Mouse (Mus musculus): ENCODE results near the gene Smim15.
A peak's percentile ranks its signal among the peaks of the same experiment; 100 is the strongest.

Gene Smim15

DNA sequence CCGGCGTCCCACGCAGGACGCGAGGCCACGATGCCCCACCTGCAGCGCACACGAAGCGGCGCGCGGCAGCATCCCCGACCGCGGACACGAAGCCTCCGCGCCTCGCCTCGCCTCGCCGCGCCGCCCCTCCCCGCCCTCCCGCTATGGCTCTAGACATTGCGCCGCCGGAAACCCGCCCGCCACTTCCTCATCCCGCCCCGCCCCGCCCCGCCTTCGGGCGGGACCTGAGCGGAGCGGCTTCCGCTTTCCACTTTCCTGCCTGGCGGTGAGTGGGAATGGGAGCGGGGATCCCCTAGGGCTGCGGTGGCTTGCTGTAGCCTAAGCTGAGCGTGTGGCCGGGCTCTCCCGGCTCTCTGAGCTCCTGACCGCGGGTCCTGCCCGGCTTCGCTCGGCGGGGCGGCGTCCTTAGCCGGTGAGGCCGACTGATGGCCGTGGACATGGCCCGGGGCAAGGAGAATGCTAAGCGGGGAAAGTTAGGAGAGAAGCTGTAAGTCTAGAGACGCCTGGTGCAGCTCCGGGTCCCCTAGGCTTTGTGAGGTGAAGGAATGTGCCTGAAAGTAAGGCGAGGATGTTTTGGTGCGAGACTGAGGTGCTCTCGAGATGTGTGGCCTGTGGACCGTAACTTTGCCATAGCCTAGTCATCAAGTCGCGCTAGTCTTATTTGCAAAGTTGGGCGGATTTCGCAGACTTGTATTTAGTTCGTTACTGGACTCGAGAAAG, at the start of gene Smim15:
Gene Smim15 (plus strand): TSS at position 225 of the 720 bp plus-strand sequence.
- DNase-seq (ENCODE audit: low spot score), result peak; percentile 76

DNA sequence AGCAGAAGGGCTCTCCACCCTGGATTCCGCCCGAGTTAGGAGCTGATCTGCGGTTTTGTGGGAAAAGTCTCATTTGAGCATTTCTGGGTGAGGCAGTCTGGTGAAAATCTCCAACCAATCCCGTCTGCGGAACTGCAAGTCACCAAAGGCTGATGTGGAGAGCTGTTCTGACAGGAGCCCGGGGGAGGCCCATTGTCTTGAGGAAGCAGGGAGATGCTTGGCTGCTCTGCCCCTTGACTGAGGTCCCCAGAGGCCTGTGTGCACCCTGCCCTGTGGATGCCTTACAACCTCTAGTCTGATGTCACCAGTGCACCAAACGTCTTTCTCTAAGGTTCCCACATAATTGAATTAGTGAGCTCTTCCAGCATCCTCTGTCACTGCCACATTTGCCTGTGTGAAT, 49.0 kb upstream of the Smim15 start:
- no peak for DNase-seq (ENCODE audit: low spot score)

DNA sequence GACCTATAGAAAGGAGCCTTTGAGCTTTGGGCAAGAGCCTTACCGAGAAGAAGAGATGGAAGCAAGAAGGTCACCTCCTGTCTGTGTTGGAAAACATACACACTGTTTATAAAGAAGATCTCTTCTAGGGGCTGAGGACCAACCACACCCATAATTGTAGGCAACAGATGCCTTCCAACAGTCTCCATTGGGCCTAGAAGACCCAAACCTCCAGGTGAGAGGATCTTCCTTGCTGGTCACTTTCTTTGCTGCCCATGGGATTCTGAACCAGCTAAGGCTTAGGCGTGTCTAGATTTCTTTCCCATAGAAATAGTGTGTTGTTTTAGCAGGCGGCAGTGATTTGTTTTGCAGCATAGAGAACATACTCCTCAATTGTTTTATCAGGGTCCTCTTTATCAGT, 47.9 kb upstream of the Smim15 start:
- DNase-seq (ENCODE audit: low spot score), result no peak

DNA sequence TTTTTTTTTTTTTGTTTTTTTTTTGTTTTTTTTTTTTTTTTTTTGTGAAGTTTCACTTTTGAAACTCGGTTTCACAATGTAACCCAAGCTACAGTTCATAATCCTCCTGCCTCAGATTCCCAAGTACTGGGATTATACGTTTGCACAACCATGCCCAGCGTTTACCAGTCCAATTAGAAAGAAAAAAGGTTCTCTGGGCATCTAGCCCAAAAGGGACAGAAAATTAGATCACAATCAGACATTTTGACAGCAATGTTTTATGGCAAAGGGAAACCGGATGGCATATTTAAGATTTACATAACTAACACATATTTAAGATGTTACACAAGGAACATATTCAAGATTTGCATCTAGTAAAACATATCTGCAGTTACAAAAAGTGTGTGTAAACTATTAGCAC, 36.4 kb upstream of the Smim15 start:
- no peak for DNase-seq (ENCODE audit: low spot score)

DNA sequence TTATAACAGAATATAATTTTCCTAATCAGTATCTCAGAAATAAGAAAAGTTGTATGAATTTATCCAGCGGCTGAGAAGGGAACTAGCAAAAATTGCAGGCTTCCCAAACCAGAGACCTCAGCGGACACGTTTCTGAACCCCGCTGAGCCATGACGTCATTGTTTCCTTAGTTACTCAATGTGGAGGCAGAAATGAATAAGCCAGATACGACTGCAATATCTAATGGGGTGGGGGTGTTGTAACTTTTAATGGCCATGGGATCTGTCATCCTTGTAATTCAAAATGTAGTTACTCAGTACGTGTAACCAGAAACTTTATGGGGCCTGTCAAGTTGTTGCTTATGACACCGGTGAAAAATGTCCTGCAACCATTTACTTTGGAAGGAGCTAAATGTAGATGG, 31.1 kb upstream of the Smim15 start:
- no peak for DNase-seq (ENCODE audit: low spot score)

DNA sequence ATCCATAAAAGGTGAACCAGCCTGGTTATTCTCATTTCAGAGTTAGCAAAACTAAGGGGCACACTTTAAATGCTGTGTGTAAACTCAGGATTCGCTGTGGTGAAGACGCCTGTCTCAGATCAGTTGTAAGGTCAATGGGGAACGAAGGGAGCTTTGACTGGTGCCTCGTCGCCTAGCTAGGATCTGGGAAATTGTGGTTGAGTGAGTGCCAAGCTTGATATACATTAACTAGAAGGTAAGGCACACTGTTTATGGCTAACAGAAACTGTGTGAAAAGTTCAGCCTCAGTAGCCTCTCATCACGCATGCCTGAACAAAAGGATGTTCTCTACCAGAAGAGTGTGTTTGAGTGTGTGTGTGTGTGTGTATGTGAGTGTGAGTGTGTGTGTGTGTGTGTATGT, 30.4 kb upstream of the Smim15 start:
- no peak for DNase-seq (ENCODE audit: low spot score)

DNA sequence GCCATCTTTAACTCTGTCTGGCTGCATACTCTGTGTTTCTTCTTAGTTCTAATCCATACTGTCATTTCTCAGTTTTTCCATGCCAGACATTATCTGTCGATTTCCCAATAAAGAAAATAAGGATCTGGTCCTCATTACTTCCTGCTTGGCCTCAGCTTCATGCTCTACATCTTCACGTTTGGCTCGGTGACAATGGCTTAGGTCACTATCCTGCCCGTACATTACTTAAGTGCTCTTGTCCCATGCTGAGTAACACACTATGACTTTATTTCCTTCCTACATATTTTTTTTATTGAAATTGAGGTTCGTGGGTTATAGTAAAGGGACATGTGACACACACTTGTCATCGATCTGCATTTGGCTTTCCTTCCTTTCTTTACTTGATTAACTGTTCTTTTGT, 29.1 kb upstream of the Smim15 start:
- DNase-seq (ENCODE audit: low spot score), result no peak

DNA sequence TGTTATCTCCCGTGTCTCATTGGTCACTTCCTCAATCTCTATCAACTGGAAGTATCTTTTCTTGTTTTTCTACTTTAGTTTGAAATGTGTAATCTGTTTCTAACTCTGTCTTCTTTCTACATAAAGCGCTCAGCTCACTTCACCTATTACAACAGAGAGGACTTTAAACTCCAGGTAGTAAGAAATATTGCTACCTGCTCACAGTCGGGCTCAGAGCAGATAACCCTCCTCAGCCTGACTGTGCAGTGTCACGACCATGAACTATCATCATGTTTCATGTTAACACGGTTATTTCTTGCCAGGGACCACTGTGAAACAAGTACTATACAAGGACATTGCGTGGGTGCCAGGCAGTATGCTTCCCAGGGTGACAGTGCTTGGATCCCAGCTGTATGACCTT, 26.9 kb upstream of the Smim15 start:
- no peak for DNase-seq (ENCODE audit: low spot score)

DNA sequence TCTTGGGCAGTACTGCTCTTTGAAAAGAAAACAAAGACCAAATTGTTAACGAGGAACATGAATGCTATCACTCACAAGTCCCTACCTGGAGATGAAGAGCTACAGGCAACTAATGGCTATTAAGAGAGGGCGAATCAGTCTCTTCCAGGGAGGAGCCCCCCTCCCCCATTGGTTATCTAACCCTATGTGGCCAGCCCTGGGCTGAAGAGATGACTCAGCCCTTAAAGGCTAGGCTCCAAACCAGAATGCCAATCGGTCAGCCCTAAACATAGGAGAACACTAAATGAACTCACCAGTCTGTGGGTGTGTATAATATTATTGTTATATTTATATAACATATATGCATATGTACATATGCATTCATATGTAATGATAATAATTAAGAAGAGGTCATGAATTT, 18.4 kb upstream of the Smim15 start:
- no peak for DNase-seq (ENCODE audit: low spot score)

DNA sequence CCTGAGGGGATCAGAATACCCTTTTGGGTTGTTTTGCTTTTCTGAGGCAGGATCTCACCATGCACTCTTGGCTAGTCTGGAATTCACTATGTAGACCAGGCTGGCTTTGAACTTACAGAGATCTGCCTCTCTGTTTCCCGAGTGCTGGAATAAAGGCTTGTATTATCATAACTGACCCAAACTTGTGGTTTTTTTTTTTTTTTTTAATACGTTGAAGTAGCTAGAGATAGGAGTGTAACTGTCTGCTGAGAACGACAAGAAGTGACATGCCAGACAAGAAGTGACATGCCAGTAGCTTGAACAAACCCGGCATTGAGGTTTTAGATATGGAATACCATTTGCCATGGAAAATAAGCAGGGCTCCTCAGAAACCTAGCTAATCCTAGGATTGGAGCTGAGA, 11.5 kb upstream of the Smim15 start:
- DNase-seq (ENCODE audit: low spot score), result no peak

DNA sequence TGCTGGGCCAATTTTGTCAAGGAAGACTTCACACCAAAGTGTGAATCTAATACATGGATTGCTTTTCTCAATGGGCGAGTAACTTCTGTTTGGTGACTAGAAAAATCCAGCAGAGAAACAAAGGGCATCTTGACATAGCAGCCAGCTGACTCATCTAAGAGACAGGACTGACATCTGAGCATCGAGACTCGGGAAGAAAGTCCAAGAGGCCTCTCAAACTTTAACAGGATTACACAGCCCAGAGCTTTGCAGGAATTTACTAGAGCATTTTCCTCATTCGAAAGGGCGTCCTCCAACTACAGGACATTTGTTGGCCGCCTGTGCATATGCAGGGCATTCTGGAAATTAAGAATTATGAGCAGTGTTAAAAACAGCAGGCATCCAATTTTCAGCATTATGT, 4.9 kb upstream of the Smim15 start:
- DNase-seq (ENCODE audit: low spot score), result no peak

DNA sequence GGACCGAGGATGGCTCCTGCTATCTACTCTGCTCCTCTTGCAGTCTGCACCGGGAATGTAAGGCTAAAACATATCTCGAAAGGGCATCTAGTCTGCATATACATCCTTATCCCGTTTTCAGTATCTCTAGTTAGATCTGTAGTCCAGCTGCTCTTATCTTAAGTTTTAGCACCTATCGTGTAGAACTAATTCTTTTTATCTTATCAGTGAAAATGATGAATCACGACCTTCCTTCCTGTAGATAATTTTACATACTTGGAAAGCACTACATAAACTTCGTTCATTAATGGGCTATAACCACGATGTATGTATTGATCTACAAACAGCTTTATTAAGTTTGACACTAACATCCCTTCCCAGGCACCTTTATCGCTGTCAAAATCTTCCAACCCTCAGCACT, 4.3 kb upstream of the Smim15 start:
- no peak for DNase-seq (ENCODE audit: low spot score)

DNA sequence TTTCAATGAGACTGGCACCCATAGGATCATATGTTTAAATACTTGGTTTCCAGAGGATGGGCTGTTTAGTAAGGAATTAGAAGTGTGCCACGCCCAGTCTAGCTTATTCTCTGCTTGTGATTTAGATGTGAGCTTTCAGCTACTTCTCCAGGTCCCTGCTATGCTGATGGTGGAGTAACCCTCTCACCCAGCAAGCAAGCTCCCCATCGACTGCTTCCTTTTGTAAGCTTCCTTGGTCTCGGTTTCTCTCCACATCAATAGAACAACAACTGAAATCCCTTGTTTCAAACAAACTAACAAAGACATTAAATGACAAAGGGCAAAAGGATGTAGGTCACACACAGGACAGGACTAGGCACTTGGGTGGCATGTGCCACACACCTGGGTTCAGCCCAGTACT, 3.8 kb upstream of the Smim15 start:
- no peak for DNase-seq (ENCODE audit: low spot score)

DNA sequence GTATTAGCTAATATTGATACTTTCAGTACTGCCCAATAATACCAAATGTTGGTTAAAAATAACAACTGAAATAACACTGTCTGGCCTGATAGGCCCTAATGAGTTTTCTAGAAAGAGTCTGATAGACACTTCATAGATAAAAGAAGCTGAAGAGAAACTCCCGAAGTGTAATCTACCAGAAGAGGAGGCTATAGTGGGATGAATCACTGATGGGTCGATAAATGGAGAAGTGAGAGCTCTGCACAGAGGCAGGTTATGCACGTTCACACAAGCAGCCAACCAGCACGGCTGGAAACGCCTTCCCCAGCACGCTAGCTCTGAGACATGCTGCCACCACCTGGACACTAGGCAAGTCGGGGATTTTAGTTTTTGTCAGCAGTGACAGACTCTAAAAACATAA, 2.9 kb upstream of the Smim15 start:
- DNase-seq (ENCODE audit: low spot score), result peak; percentile 55

DNA sequence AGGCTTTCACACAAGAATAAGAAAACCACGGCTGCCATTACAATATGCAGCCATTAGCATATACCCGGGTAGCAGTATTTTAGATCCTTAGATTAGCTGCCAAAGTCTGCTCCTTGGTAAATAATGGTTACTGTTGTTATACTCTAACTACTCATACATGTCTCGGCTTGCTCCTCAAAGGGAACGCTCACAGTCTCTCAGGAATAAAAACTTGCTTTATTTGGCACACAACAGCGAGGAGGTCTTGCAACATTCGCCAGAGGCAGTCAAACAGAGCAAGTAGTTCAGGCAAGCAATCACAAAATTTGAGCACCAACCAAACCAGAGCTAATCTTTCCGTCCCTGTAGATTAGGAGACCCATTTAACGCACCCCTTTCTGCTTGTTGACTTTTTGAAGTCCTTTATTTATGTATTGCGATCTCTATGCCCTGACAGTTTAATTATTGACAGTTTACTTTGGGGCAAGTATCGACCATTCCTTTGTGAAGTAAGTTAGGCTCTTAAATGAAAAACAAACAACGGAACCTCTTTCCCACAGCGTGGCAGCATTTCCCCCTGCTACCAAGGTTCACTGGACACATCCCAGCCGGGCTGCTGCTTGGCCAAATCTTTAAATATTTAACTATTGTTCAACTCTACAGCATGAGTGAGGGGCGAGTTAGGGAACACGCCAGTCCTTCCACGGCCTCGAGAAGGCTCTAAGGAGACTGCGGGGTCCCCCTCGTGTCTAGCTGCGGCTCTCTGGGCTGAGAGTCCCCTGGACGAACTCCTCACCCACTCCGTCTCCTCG, 620 bp upstream of the Smim15 start:
- peak; percentile 15 for DNase-seq (ENCODE audit: low spot score)

DNA sequence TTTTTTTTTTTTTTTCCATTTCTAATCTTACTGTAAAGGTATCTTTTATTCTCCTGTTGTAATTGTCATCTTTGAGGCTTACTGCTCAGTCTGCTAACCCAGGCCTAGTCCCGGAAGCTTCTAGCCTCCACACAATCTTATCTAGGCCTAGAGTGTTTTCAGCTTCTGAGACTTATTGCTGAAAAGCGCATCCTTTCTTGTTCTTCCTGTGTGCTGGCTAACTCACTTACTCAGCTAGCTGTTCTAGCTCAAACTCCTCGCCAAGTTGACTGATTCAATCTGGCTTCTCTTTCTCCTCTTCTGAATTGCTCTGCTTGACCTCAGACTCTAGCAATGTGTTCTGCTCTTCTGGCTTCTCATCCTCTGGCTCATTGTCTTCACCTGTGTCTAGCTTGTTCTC, 1.4 kb downstream of the Smim15 start:
- no peak for DNase-seq (ENCODE audit: low spot score)

DNA sequence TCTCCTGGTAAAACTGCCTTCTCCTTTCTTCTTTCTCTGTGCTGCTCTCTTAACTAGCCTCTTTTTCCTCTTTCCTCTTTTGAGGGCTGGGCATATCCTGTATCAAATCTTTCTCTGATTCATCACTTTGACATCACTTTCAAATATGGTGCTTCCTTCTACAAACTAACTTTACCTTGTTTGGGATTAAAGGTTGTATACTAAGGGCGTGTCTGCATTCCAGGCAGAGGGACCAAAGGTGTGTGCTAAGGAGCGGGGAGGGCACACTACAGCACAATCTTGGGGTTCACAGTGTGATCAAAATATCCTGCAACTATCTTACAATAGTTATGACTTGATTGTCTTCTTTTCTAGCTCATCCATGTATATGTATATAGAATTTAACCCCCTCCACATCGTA, 1.8 kb downstream of the Smim15 start:
- DNase-seq (ENCODE audit: low spot score), result no peak

DNA sequence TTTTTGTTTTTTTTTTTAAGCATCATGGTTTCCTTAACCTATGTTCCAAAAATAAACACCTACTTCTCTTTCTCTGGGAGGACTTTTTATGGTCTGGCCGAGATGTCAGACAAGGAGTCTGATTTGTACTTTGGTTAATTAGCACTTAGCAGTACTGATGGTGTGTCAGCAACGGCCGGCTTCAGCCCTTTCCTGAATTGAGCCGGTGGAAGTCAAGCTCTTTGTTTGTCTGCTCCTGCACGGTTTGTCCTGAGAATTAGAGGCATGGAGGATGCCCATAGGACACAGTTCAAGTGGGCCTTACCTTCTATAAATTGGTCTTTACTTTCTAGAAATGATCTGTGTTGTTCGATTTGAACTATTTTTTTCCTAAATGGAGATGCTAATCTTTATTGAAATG, 2.6 kb downstream of the Smim15 start:
- no peak for DNase-seq (ENCODE audit: low spot score)

DNA sequence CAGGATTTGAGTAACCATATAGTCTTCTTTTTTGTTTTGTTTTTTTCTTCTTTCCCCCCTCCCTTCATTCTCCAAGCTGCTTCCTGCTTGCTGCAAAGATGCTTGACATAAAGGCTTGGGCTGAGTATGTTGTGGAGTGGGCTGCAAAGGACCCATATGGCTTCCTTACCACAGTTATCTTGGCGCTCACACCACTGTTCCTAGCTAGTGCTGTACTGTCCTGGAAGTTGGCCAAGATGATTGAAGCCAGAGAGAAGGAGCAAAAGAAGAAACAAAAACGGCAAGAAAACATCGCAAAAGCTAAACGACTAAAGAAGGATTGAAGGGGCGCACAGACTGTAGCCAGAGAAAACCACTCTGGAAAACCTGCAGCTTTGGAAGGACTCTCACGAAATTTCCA, 3.1 kb downstream of the Smim15 start:
- DNase-seq (ENCODE audit: low spot score), result no peak

DNA sequence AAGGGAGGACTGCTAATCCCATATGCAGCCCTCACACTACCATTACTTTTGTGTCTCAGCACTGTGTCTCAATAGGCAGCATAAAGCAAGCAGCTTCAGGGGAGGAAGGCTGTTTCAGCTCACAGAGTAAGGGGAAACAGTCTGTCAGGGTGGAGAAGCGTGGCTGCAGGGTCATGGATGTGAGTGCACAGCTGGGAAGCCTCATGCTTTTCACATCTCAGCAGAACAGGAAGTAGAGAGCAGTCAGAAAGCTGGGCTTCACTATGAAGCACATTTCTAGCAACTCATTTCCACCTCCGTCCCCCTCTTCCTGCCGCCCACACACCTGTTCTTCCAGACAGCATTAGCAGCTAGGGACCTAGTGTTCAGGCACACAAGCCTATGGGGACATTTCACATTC, 12.7 kb downstream of the Smim15 start:
- no peak for DNase-seq (ENCODE audit: low spot score)

DNA sequence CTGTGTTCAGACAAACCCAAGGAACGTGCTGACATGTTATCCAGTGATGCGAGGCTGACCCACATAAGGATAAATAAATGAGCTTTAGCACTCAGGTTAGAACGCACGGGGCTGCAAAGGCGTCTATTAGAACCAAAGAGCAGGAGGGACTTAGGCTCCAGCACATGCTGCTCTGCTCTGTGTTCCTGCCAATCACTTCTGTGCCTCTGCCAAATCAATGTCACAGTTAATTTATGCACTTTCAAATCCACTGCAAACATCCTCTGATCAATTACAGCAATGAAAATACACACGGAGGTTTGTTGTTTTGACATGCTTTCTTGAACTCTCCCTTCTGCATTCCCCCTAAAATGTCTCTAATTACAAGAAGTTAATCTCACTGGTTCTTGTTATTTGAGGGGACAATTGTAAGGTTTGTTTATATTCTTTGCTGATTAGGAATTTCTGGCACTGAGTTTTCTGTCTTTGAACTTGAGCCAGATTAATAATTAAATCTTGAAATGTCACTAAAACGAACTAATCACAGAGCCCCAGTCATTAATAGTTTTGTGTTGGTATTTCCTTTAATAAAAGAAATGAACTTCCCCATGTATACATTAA, 16.1 kb downstream of the Smim15 start:
- DNase-seq (ENCODE audit: low spot score), result no peak

DNA sequence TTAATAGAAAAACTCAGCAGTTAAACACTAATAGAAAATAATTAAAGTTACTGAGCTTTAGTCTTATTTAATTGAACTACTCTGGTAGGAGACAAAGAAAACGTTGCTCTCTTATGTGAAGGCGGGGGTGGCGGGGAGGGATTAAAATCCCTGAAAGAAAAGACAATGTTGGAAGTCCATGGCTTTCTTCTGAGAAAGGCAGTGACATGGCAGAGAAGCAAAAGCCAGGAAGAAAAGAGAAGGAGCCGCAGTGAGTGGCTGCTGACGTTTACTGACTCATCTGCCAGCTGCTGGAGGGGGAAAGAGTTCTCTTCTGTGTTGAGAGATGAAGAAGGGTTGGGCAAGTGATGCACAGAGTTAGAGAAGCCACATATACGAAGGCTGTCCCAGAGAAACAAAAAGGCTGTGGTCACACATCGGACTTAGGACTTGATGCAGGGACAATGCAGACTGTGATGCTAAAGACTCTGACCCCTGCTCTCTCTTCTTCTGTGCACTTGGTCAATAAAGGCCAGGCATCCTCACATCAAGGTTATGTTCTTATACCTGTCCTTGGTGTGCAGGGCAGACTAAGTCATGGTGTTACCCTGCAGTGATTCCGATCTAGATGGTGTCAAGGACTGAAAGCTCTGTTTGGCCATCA, 16.8 kb downstream of the Smim15 start:
- no peak for DNase-seq (ENCODE audit: low spot score)

DNA sequence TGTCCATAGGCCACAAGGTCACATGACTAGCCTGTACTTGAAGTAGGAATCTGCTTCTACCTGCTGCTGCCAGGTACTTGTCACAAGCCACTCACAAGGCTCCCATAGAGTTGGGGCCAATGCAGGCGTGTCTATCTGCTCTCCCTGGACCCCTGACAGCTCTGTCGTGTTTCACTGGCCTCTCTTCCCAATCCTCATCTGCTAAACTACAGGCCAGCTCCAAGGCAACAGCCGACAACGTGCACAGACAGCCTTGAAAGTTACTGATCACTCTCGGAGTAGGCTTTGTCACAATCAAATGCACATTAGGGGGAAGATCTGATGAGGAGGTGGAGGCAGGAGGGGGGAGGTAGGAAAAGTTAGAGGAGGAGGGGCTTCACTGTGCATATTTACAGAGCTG, 18.7 kb downstream of the Smim15 start:
- DNase-seq (ENCODE audit: low spot score), result no peak
